Mouse (Mus musculus): ENCODE data around the gene Spin1.

The Spin1 gene

DNA sequence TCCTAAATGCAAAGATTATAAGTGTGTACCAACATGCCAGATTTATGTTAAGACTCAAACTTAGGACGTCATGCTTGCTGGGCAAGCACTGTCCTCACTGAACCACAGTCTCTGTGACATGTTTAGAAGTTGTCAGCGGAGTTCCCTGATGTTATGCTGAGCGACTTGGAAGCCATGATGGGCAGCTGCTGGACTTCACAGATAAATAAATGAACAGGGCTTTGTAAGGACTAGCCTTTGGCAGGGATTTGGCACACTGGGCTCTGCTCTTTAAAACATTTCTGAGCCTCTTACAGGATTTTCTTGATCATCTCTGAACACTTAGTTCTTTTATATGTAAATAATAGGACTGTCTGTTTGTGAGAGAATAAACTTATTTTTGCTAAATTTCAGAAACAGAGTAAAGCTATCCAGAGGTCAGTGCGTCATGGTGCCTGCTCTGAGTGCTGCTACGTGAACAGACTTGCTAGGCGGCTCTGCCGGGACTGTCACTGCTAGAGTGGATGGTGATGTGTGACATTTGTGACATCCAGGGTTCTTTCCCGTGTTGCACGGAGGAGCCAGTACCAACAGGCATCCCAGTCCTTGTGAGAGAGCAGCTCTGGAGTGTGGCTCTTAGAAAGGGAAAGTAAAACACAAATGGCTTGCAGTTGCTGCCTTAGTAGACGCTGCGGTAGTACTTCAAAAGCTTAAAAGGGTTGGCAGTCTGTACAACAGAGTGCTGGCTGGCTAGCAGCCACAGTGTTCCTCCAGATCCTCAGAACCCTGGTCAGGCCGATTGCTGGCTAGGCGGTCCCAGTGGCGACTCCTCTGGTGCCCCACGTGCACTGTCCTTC is 54.7 kb downstream of the Spin1 start:
- no peak for TF ChIP-seq GATA4 (IDR thresholded peaks at IDR 0.05; ENCODE audit: insufficient replicate concordance, low read length)

DNA sequence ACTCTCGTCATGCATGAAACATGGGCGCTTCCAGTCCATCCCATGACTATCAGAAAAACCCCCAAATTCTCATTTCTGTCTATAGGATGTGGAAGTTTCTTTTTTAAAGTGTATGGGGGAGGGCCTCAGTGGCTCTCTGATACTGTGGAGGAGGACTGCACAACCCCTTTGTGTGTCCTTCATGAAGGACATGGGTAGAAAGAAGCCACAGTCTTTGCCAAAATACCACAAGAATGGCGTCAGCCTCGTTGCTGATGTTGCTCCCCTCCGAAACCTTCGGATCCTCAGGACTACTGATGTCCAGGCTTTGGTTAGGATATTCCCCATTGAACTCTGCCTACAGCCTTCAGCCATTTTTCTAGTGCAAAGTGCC is 55.3 kb downstream of the Spin1 start:
- no peak for TF ChIP-seq GATA4 (IDR thresholded peaks at IDR 0.05; ENCODE audit: insufficient replicate concordance, low read length)

DNA sequence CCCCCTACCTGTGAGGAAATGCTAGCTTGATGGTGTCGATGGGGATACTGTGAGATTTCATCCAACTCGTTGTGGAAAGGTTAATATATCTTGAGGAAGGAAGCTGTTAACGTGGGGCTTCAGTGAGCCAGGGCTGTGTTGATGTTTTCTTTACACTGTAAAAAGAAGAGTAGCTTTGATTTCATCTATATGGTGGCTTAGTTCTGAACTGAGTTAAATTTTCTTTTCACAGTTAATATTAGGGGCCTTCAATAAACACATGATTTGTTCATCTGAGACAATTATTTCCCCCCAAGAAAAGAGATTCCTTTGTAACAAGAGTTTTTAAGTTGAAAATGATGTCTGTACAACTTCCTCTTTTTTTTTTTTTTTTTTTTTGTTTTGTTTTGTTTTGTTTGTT is 56.6 kb downstream of the Spin1 start:
- TF ChIP-seq GATA4 (IDR thresholded peaks at IDR 0.05; ENCODE audit: insufficient replicate concordance, low read length): no peak

DNA sequence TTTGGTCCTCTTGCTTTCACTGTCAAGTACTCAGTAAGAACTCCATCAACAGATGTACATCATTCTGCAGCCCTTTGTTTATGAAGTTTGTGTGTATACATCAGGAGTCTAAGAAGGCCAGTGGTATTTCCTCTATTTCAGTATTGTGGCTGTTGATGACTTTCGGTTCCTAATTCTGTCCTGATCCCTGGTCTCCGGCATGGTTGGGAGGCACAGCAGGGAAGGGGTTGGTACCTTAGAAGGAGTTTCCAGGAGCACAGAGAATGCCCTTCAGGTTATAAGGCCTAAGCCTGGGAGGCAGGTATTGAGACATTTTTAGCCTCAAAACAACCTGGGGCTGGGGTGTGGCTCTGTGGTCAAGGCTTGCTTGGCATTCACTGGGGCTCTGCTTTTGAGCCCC is 61.0 kb downstream of the Spin1 start:
- TF ChIP-seq GATA4 (IDR thresholded peaks at IDR 0.05; ENCODE audit: insufficient replicate concordance, low read length): no peak

DNA sequence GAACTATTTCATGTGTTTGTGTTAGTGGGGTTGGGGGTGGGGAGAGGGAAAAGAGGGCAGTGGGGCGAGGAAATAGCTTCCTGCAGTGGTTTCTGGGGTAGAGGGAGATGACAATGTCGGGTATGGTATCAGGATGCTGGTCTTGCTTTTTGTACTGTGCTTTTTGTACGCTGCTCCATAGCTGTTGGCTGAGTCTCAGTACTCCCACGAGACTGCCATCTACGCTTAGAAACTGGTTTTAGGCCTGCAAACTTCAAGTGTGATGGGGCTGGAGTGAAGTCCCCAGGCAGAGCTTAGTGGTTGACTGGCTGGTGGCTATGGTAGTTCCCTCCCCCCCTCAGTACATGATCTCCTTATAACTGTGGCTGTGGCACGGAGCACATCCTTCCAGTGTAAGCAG is 61.6 kb downstream of the Spin1 start:
- TF ChIP-seq GATA4 (IDR thresholded peaks at IDR 0.05; ENCODE audit: insufficient replicate concordance, low read length): no peak

DNA sequence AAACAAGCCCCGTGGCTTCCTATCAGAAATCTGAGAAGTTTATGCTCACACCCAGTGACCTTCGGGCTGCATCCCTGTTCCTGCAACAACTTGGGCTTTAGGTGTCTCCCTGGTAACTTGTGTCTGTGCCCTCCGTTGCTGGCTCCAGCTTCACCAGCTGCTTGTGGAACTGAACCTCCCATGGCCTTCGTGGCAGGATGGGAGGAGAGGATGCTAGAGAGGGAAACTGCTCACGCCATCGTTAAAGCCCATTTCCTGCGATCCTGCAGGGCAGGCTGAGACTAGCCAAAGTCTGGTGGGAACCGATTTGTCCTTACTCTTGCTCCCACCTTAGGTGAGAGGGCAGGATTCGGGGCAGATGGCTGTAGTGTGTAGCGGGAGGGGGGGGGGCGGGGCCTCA is 66.0 kb downstream of the Spin1 start:
- no peak for TF ChIP-seq GATA4 (IDR thresholded peaks at IDR 0.05; ENCODE audit: insufficient replicate concordance, low read length)

DNA sequence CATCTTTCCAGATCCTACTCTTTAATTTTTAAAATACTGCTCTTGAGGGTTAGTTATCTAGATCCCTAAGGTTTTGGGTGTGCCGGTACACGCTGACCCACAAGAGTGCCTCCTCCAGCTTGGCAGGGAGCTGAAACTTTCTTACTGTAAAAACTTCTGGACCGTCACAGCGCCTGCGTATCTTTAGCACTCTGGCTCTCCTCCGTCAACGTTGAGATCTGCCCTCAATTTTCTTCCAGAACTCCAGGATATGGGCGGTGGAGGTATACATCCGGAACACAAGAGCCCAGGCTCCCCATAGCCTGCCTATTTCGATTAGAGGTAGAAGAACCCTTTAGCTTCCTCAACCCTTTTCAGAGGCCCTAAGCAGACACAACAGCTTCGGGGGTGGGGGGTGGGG is 69.5 kb downstream of the Spin1 start:
- no peak for TF ChIP-seq GATA4 (IDR thresholded peaks at IDR 0.05; ENCODE audit: insufficient replicate concordance, low read length)

DNA sequence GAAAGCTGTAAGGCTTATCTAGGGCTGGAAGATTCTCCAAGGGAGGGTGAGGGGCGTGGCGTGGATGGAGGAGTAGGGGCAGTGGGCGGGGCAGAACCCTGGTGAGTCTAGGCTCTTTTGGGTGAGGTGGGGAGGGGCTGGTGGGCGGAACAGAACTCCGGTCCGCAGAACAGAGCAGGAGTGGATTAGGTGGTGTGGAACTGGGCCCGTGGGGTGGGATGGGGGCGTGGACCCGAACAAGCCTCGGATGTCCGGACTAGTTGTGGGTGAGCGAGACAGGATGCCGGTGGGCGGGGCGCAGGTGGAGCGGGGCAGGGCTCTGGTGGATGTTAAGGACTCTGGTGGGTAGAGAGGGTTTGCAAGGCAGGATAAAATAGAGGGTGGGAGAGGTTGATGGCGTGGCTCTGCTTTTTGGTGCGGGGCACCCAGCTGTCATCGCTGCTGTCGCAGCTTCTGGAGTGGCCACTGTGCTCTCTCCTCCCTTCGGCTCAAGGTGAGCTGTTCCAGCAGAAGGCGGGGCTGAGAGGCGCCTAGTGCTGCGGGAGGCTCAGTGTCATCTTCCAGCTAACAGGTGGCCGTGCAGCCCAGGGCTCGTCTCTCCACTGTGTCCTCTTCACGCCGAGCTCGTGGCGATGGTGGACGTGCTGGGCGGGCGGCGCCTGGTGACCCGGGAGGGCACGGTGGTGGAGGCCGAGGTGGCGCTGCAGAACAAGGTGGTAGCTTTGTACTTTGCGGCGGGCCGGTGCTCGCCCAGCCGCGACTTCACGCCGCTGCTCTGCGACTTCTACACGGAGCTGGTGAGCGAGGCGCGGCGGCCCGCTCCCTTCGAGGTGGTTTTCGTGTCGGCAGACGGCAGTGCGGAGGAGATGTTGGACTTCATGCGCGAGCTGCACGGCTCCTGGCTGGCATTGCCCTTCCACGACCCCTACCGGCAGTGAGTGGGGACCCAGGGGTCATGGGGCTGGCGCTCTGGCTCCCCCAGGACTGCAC is 70.3 kb downstream of the Spin1 start, which contains the start of gene Nxnl2:
TSS of gene Nxnl2 (plus strand) at position 332 of the 990 bp plus-strand sequence.
- TF ChIP-seq GATA4 (IDR thresholded peaks at IDR 0.05; ENCODE audit: insufficient replicate concordance, low read length): no peak

DNA sequence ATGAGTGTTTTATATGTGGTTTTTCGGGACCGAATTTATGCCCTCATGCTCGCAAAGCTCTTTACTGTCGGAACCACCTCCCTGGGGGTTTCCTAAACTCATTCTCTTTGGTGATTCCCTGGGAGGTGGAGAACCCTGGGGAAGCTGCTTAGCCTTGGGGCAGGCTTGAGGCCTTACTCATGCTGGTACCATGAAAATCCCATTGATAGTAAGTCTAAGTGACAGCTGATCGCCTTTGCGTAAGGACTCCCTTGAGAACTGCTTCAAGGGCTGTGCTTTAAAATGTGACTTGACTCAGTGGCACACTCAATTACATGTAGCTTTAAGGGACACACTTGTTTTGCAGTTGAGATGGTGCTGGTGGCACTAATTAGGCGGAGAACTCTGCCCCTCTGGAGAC is 71.9 kb downstream of the Spin1 start:
- no peak for TF ChIP-seq GATA4 (IDR thresholded peaks at IDR 0.05; ENCODE audit: insufficient replicate concordance, low read length)

DNA sequence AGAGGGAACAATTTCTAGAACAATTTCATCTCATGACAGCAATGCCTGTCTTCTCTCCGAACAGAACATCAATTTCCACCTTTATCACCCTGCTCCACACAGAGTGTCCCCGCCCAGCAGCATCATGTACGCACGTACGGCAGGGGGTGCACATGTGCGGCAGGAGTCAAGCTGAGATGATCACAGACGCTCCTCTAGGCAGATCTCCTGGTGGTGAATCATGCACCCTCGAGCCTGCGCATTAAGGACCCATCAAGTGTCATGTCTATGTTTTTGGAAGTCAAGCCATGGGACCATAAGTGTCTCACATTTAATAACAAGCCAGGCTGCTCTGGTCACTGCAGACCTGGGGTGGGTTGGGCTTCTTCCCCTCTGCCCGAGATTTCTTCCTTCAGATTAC is 78.3 kb downstream of the Spin1 start:
- TF ChIP-seq GATA4 (IDR thresholded peaks at IDR 0.05; ENCODE audit: insufficient replicate concordance, low read length): no peak

DNA sequence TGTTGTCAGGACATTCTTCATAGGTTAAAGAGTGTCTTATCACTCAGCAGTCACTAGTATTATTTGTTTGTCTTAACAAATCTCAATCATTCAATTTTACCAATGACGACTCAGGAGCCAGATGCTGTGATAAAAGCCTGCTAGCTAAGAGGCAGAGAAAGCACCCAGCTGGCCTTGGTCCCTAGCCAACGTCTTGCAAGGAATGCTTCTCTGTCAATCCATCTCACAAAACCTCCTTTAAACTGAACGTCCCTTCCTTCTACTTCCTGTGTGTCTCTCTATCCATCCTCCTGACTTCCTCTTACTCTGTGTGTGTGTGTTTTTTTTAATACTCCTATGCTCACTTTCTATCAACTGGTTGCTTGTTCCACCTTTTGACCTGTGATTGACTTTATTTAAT is 78.7 kb downstream of the Spin1 start:
- no peak for TF ChIP-seq GATA4 (IDR thresholded peaks at IDR 0.05; ENCODE audit: insufficient replicate concordance, low read length)

DNA sequence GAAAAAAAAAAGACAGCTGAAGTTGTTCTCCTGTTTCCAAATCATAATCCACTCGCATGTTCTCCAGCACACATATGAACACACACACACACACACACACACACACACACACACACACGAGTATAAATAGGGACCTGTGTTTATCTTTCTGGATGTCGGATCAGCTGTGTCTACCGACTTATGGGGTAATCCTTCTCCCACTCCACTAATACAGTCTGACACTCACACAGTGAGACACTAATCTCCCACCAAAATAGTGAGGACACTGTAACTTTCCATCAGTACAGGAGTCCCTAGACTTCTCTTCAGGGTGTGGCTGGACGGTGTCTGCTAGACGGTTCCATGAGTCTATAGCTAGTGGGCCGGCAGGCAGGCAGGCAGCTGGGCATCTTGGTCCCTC is 81.6 kb downstream of the Spin1 start:
- no peak for TF ChIP-seq GATA4 (IDR thresholded peaks at IDR 0.05; ENCODE audit: insufficient replicate concordance, low read length)

DNA sequence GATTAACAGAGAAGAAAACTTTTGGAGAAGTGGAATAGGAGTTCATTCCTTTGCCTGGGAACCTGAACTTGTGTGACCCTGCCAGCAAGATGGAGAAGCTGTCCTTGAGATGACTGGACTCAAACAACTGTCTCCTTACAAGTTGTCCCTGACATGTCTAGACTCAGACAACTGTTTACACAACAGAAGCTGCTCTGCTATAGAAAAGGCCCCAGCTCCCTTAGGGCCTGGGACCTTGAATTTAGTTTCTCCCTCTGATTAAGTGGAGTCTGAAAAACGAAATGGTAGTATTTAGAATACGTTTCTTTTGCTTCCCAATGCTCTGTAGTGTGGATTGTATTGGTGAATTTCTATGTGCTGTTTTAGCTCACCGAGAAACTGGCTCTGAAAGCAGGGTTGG is 84.2 kb downstream of the Spin1 start:
- no peak for TF ChIP-seq GATA4 (IDR thresholded peaks at IDR 0.05; ENCODE audit: insufficient replicate concordance, low read length)

DNA sequence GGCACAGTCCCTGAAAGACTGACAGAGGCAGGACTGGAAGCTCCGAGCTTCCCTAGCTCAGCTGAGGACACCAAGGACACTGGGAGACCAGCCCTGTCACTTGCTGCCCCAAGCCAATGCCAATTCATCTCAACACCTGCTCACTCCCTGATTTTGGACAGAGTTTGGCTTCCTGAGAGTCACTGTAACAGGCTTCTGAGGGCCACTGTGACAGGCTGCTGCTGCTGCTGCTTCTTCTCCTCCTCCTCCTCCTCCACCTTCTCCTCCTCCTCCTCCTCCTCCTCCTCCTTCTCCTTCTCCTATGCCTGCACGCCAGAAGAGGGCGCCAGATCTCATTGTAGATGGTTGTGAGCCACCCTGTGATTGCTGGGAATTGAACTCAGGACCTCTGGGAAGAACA is 89.7 kb downstream of the Spin1 start:
- no peak for TF ChIP-seq GATA4 (IDR thresholded peaks at IDR 0.05; ENCODE audit: insufficient replicate concordance, low read length)

DNA sequence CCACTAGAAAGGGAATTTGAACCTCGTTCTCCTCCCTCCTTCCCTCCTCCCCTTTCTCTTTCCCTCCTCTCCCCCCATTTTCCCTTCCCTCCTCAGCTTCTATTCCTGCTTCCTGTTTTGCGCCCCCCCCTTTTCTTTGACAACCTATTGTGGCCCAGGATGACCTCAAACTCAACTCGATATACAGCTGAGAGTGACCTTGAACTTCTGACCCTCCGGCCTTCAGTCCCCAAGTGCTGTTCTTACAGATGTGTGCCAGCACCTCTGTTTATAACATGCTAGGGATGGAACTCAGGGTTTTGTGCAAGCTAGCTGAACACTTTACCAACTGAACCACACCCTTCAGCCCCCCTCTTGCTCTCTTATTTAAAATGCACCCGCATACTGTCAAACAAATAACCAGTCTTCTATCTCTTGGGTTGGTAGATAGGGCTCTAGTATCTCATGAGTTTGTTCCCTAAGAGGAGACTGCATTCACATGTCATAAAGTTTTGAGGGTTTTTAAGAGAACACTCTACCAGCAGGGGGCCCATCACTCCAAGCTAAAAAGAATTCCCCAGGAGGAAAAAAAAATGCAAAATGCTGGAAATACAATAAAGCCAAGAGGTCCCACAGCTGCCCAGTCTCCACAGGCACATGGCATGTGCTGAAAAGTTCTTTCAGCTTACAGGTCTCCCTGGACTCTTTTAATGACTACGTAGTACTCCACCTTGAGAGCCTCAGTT is 90.9 kb downstream of the Spin1 start:
- TF ChIP-seq GATA4 (IDR thresholded peaks at IDR 0.05; ENCODE audit: insufficient replicate concordance, low read length): no peak
